Mouse (Mus musculus) hindbrain, embryonic 13.5 days (tissue): ENCODE results near the gene Arl15. TPM values are rescaled to one million over a fixed set of nuclear protein-coding genes. Genes with fewer than 3 reads are reported as not detected.
A peak's percentile ranks its signal among the peaks of the same experiment; 100 is the strongest.

Experiments used
- ATAC-seq: fragments of 200-750 bp; cut with Nextera tagmentation; 2 replicates; pipeline ENCODE4 v1.8.0; 2017; ENCODE audit warnings: moderate TSS enrichment; ENCODE audit not compliant: low FRiP score
- H3K27ac ChIP-seq: fragments of 300-500 bp; sonication (generic); 2 replicates; pipeline ENCODE4 v1.5.1; 2015; ENCODE audit warnings: inconsistent platforms, mild to moderate bottlenecking, moderate library complexity
- H3K27me3 ChIP-seq: fragments of 300-500 bp; sonication (generic); 2 replicates; pipeline ENCODE4 v1.6.1; 2015; ENCODE audit warnings: mild to moderate bottlenecking, inconsistent platforms
- H3K36me3 ChIP-seq: fragments of 300-500 bp; sonication (generic); 2 replicates; pipeline ENCODE4 v1.6.1; 2015; ENCODE audit warnings: mild to moderate bottlenecking, inconsistent platforms
- H3K4me1 ChIP-seq: fragments of 300-500 bp; sonication (generic); replicated peaks from 2 replicates; pipeline ENCODE4 v1.6.1; 2015; ENCODE audit warnings: inconsistent platforms
- H3K4me2 ChIP-seq: fragments of 300-500 bp; sonication (generic); 2 replicates; pipeline ENCODE4 v1.6.1; 2015; ENCODE audit warnings: inconsistent platforms, mild to moderate bottlenecking, moderate library complexity
- H3K4me3 ChIP-seq: fragments of 300-500 bp; sonication (generic); 2 replicates; pipeline ENCODE4 v1.5.1; 2015; ENCODE audit warnings: mild to moderate bottlenecking, inconsistent platforms
- H3K9ac ChIP-seq: fragments of 300-500 bp; sonication (generic); 2 replicates; pipeline ENCODE4 v1.6.1; 2015; ENCODE audit warnings: mild to moderate bottlenecking, inconsistent platforms
- H3K9me3 ChIP-seq: fragments of 300-500 bp; sonication (generic); 2 replicates; pipeline ENCODE4 v1.6.1; 2016; ENCODE audit warnings: inconsistent platforms
- WGBS: fragments of 180-500 bp; shearing (Covaris S2); methylation state at CpG from one replicate; pipeline ENCODE4 v1.1.7; 2015; 5-methylcytosine and 5-hydroxymethylcytosine counted together
- polyA plus RNA-seq: library from polyadenylated mRNA; unstranded; fragments of >200 nt; fragmentation: Nextera tagmentation; extraction: Ambion mirVana; gene quantifications from 2 replicates; pipeline ENCODE4 v1.2.1, GENCODE M21; 2015

The Arl15 gene
- polyA plus RNA-seq, 1 experiment from 2014 or later: 17.3 TPM

DNA sequence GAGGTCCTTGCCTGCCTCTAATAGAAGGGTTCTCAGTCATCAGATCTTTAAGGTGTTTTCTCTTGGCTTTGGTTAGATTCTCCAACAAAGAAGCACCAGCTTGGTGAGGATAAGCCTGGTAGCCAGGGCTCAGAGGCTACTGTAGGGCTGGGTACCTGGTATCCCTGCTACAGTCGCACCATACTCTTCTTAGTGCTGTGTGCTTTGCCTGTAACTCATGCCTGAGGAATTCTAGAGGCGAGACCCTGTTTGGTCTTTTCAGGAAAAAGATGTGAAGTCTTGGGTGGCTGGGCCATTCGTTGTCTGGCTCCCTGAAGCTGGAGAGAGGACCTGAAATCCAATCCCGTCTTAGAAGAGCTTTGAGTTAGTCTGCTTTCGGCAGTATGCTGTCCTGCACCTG lies 93.8 kb downstream of the Arl15 start:
- no peaks in the 10 kb centered on the region for H3K9me3 ChIP-seq
- H3K4me3 ChIP-seq: no peak overlapping the region
- peaks cover 34% of the 10 kb centered on the region for H3K4me1 ChIP-seq
- H3K27me3 ChIP-seq: peaks cover 5% of the 10 kb centered on the region; the same call in 1 of the 2 replicates
- H3K27ac ChIP-seq: no peak overlapping the region
- H3K36me3 ChIP-seq: no peaks in the 10 kb centered on the region
- ATAC-seq: no peak
- H3K9ac ChIP-seq: no peak overlapping the region
- 66% methylated on average over 5 of the region's 5 CpGs for WGBS
- H3K4me2 ChIP-seq: peak overlapping the region; percentile 36

DNA sequence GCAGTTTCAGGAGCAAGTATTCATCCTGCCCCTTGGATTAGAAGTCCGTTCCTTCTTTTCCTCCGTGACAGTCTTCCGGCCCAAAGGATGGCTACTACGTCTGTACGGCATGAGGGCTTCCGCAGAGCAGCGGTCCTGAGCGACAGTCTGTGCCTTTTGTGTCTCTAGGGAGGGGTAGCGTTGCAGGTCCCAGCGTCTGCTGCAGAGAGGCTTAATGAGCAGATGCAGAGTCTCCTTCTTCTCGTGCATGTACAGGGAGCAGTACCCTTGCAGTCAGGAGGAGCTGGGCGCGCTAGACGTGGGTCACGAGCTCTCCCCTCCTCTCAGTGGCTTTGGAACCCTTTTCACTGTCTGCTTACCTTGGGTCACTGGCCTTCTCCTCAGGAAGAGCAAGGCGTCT lies 94.4 kb downstream of the Arl15 start:
- Histone ChIP-seq H3K4me1 (peaks cover 34% of the 10 kb centered on the region), H3K27ac (no peak overlapping the region), H3K4me2 (peak overlapping the region; percentile 36), H3K27me3 (peaks cover 5% of the 10 kb centered on the region; the same call in 1 of the 2 replicates), H3K9ac (peak overlapping the region; percentile 56; the same call in 1 of the 2 replicates), H3K9me3 (no peaks in the 10 kb centered on the region), H3K36me3 (no peaks in the 10 kb centered on the region), H3K4me3 (no peak overlapping the region; the same call in 1 of the 2 replicates)
- WGBS: 25% methylated on average over 15 of the region's 16 CpGs
- ATAC-seq: 0 out of 2 replicates have a peak, but pooled peaks have one; percentile 28

DNA sequence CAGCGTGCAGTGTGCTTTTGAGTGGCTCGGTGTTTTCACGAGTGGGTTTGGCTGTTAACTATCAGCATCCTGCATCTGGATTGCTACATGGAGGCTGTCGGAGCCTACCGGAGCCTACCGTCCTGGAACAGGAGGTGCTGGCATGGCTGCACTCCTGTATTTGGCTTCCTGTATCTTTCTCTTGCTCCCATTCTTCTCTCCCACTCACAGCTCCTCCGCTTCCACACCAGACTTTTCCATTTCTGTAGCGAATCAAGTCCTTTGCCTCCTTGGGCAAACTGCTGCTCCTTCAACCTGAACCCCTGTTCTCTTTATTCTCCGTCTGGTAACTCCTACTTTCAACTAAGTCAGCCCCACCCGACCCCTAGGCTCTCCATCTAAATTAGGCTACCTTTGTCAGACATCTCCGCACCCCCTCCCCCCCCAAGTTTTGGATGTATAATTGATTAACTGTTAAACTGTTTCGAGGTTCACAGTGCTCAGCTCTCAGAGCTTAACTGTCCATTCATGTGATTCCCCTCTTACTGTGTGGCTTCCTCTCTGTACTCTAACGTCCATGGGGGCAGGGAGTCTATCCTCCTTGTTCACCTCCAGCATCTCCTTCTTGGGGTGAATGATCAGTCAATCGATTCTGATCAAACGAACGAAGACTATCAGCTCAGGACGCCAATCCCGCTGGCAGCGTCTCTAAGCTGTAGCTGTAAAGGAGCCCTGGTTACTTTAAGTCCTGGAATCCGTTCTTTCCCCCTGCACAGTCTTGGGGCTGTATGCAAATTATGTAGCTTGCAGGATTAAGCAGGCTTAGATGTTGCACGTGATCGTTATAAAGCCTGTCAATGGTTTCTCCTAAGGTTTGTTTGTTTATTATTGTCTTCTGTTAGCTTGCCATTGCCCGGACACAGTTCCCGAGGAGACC lies 95.1 kb downstream of the Arl15 start:
- H3K4me3 ChIP-seq: no peak overlapping the region
- peak overlapping the region; percentile 36 for H3K4me2 ChIP-seq
- WGBS: 59% methylated on average over 24 of the region's 24 CpGs
- H3K4me1 ChIP-seq: peaks cover 34% of the 10 kb centered on the region
- peaks cover 5% of the 10 kb centered on the region; the same call in 1 of the 2 replicates for H3K27me3 ChIP-seq
- H3K9ac ChIP-seq: peak overlapping the region; percentile 56; the same call in 1 of the 2 replicates
- ATAC-seq: no peak
- H3K36me3 ChIP-seq: no peaks in the 10 kb centered on the region
- H3K27ac ChIP-seq: no peak overlapping the region
- H3K9me3 ChIP-seq: no peaks in the 10 kb centered on the region

DNA sequence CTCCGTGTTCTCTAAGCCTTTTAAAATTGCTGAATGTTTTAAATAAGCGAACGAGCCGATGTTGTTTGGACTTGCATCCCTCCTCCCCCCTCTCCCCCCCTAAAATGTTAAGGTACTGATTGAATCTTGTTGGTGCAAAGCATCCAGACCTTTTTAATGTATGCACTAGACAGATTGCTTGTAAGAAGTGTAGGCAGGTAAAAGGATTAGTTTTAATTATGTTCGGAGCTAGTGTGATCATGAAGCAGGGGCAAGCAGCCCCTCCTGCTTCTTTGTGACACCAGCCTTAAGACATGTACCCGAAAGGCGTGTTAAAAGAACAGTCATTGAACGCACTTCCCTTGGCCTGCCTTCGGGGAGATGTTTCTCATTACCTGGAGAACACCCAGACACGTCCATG lies 102.4 kb downstream of the Arl15 start:
- ATAC-seq: no peak
- Histone ChIP-seq H3K27me3 (no peaks in the 10 kb centered on the region), H3K4me3 (no peak overlapping the region), H3K9ac (no peak overlapping the region), H3K36me3 (no peaks in the 10 kb centered on the region), H3K4me2 (no peak overlapping the region), H3K4me1 (no peaks in the 10 kb centered on the region), H3K9me3 (no peaks in the 10 kb centered on the region), H3K27ac (no peak overlapping the region)
- 88% methylated on average over 10 of the region's 10 CpGs for WGBS

DNA sequence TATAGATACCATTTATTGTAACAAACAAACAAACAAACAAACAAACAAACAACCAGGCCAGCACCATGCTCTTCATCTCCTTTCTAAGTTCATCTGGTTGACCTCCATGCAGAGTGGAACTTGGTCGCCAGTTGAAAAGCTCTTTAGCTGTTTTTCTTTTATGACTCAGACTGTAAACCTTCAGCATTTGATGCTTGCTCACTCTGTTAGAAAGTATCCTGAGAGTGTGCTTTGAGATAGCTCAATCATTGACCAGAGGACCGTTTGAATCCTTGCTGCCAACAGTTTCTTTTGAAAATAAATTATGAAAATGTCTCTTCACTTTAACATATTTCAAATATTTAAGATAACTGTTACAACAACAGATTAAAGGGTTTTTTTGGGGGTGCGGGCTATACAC lies 103.2 kb downstream of the Arl15 start:
- no peak overlapping the region for H3K27ac ChIP-seq
- no peak overlapping the region for H3K9ac ChIP-seq
- no peak overlapping the region for H3K4me3 ChIP-seq
- H3K4me1 ChIP-seq: no peaks in the 10 kb centered on the region
- 94% methylated on average over 3 of the region's 3 CpGs for WGBS
- H3K27me3 ChIP-seq: no peaks in the 10 kb centered on the region
- no peaks in the 10 kb centered on the region for H3K9me3 ChIP-seq
- no peak for ATAC-seq
- no peaks in the 10 kb centered on the region for H3K36me3 ChIP-seq
- no peak overlapping the region for H3K4me2 ChIP-seq

DNA sequence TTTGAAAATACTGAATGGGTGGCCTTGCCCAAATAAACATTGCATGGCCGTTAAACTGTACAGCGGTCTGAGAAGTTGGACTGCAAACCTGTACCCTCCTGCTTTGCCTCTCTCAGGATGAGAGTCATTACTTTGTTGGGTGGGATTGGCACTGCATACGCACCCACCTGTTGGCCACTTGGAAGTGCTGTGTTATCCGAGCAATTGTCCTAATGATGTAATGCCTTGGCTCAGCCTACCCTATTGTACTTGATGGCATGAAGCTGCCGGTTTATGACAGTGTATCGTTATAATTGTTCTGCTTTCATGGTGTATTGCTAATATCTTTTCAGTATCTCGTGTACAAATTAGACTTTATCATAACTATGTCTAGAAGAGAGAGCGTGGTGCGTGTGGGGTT lies 103.6 kb downstream of the Arl15 start:
- H3K4me2 ChIP-seq: no peak overlapping the region
- H3K9ac ChIP-seq: no peak overlapping the region
- no peak overlapping the region for H3K27ac ChIP-seq
- no peaks in the 10 kb centered on the region for H3K36me3 ChIP-seq
- H3K4me1 ChIP-seq: no peaks in the 10 kb centered on the region
- no peak overlapping the region for H3K4me3 ChIP-seq
- 93% methylated on average over 9 of the region's 9 CpGs for WGBS
- no peaks in the 10 kb centered on the region for H3K9me3 ChIP-seq
- ATAC-seq: no peak
- no peaks in the 10 kb centered on the region for H3K27me3 ChIP-seq

DNA sequence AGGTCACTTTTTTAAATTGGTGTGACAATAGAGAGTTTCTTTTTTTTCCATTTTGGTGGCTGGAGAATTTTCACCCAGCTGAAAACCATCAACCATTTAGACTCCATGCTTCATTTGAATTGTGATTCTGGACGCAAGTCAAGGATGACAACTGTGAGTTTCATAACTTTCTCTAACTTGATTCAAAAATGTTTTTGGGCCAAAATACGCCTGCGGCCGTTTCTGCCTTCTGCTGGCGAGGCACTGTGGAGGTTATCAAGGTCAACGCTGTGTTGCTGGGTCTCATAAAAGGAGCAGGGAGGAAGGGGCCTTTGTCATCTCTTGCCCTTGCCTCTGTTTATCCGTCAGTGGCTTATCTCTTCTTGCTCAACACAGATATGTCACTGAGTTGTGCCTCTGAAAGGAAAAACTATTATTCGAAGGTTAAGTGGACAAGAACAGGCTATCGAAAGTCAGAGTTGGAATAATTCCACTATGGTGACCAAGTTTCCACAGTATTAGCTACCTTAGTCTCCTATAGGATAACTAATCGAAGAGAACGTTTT lies 106.8 kb downstream of the Arl15 start:
- H3K4me1 ChIP-seq: no peaks in the 10 kb centered on the region
- H3K36me3 ChIP-seq: no peaks in the 10 kb centered on the region
- no peak for ATAC-seq
- no peak overlapping the region for H3K9ac ChIP-seq
- H3K4me2 ChIP-seq: no peak overlapping the region
- H3K4me3 ChIP-seq: no peak overlapping the region
- no peak overlapping the region for H3K27ac ChIP-seq
- H3K9me3 ChIP-seq: no peaks in the 10 kb centered on the region
- no peaks in the 10 kb centered on the region for H3K27me3 ChIP-seq
- WGBS: 91% methylated on average over 11 of the region's 11 CpGs

DNA sequence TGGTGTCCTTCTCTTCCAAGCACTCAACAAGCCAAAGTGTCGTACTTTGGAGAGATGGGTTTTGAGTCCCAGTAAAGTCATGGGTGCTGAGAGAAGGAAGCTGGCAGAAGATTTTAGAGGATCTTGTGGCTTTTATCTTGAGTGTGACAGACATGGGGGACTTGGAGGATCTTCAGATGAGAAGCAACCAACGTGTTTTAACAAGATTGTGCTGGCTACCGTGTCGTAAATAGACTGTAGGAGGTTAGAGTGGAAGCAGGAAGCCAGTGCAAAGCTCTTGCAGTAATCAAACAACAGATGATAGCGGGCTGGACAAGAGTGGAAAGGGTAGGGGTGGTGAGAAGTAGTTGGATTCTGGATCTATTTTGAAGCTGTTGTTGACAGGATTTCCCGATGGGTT lies 109.0 kb downstream of the Arl15 start:
- 93% methylated on average over 6 of the region's 6 CpGs for WGBS
- Histone ChIP-seq H3K4me2 (no peak overlapping the region), H3K9me3 (no peaks in the 10 kb centered on the region), H3K27ac (no peak overlapping the region), H3K27me3 (no peaks in the 10 kb centered on the region), H3K4me1 (peaks cover 4% of the 10 kb centered on the region; the same call in 1 of the 2 replicates), H3K36me3 (no peaks in the 10 kb centered on the region), H3K9ac (no peak overlapping the region), H3K4me3 (no peak overlapping the region)
- no peak for ATAC-seq

DNA sequence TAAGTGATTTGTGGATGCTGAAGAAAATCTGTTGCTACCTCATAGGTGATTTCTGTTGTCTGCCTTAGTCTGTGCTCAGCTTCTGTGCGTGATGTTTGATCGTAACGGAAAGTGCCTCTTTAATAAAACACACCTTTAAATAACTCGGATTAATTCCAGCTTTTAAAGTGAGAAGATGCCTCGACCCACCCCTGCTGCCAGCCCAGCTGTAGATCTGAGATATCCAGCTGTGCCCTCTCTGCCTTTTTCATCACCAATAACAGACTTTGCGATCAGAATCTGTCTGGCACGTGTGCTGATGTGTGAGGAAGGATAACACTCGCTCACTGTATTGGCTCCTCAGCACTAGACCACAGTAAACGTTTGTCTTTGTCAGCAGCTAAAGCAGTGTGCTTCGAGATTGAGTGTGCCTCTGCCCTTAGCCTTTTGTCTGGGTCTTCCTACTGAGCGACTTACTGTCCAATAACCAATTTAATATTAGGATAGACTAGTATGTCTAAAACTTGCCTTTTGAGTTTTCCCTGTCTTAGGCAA lies 117.7 kb downstream of the Arl15 start:
- Histone ChIP-seq H3K9me3 (no peaks in the 10 kb centered on the region), H3K36me3 (no peaks in the 10 kb centered on the region), H3K27me3 (peaks cover 6% of the 10 kb centered on the region; the same call in 1 of the 2 replicates), H3K4me1 (peaks cover 15% of the 10 kb centered on the region), H3K4me3 (no peak overlapping the region), H3K9ac (no peak overlapping the region), H3K27ac (no peak overlapping the region), H3K4me2 (0 out of 2 replicates have a peak overlapping the region, but pooled peaks have one; percentile 19)
- WGBS: 39% methylated on average over 11 of the region's 11 CpGs
- ATAC-seq: peak; percentile 36; the same call in 1 of the 2 replicates

DNA sequence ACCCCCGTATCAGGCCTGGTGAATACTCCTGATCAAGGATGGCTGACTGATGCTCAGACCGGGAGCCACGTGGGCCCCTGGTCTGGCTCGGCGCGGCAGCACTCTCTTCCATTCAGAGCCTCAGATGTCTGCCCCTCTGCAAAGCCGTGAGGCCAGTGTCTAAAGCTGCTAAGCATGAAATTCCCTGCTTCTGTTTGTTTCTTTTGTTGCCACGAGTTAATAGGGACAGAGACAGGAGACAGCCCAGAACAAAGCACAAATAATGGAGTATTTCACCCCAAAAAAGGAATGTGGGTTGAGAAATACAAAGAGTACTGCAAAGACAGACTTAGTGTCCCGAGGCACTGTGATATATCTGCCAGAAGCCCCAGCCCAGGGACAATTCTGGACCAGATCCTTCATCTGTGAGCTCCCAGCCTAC lies 120.3 kb downstream of the Arl15 start:
- WGBS: 9% methylated on average over 9 of the region's 9 CpGs
- H3K4me2 ChIP-seq: peak overlapping the region; percentile 18; the same call in 1 of the 2 replicates
- H3K36me3 ChIP-seq: no peaks in the 10 kb centered on the region
- ATAC-seq: peak; percentile 33; the same call in 1 of the 2 replicates
- no peak overlapping the region for H3K4me3 ChIP-seq
- H3K9me3 ChIP-seq: no peaks in the 10 kb centered on the region
- H3K27ac ChIP-seq: no peak overlapping the region
- peaks cover 33% of the 10 kb centered on the region for H3K4me1 ChIP-seq
- 0 out of 2 replicates have a peak overlapping the region, but pooled peaks have one; percentile 2 for H3K9ac ChIP-seq
- peaks cover 6% of the 10 kb centered on the region; the same call in 1 of the 2 replicates for H3K27me3 ChIP-seq

DNA sequence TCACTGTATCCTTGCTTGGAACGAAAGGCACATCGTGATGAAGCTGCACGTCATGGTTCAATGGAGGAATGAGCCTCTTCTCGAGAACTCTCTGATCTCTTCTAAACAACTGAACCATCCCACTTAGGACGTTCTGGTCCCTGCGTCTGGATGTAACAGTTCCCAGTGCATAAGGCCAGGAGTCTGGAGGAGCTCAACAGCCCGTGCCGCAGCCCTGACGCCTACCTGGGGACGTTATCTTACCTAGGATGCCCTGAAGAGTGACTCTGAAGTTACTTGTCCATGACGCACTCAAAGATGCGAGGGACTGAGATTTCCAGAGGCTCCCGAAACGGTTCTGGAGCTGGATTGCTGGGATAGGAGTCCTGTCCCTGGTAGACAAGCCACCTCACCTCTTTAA lies 121.4 kb downstream of the Arl15 start:
- 83% methylated on average over 14 of the region's 14 CpGs for WGBS
- H3K9me3 ChIP-seq: no peaks in the 10 kb centered on the region
- H3K36me3 ChIP-seq: no peaks in the 10 kb centered on the region
- no peak overlapping the region for H3K4me2 ChIP-seq
- no peak for ATAC-seq
- no peak overlapping the region for H3K27ac ChIP-seq
- peaks cover 33% of the 10 kb centered on the region for H3K4me1 ChIP-seq
- H3K9ac ChIP-seq: no peak overlapping the region
- H3K4me3 ChIP-seq: no peak overlapping the region
- H3K27me3 ChIP-seq: peaks cover 6% of the 10 kb centered on the region; the same call in 1 of the 2 replicates

DNA sequence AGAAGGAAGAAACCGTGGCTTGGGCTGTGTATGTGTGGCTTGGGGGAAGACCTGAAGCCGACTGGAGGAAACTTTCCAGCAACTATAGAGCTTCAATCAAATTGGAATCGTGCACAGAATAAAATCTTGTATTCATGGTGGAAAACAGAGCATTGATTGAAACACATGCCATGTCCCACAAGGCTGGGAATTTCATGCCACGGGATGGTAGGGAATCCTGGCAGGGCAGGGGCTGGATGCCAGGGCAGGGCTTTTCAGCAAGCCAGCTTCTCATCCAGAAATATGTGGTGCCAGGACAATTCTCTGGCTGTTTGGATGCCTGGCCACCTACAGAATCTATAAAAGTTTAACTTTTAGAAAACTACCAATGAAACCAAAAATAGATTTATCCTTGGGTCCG lies 122.5 kb downstream of the Arl15 start:
- ATAC-seq: no peak
- peaks cover 33% of the 10 kb centered on the region for H3K4me1 ChIP-seq
- H3K4me3 ChIP-seq: no peak overlapping the region
- 63% methylated on average over 5 of the region's 5 CpGs for WGBS
- H3K36me3 ChIP-seq: no peaks in the 10 kb centered on the region
- H3K27ac ChIP-seq: peak overlapping the region; percentile 75; the same call in 1 of the 2 replicates
- no peak overlapping the region for H3K4me2 ChIP-seq
- H3K9ac ChIP-seq: no peak overlapping the region
- H3K27me3 ChIP-seq: peaks cover 6% of the 10 kb centered on the region; the same call in 1 of the 2 replicates
- H3K9me3 ChIP-seq: no peaks in the 10 kb centered on the region
